Mouse (Mus musculus): Measurements from ENCODE around the gene Rnf133.

The Rnf133 gene
- long read RNA-seq, experiment 1 = 0 reads
- long read RNA-seq, experiment 2 = 0 reads

DNA sequence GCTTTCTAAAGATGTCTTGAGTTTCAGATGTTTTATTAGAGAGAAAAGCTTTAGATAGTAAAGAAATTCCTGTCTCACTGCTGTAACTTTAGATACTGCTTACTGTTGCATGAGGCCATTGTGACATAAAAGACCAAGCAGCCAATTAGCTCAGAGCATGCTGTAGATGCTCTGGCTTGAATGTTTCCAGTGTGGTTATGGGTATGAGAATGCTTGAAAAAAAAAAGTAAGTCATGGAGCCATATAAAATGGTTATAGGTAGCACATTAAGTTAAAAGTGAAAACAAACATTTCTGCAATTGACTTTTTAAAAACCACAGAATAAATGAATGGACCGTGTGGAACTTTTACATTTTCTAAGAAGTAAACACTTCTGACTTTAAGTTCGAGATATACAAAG is at the start of gene Rnf133:
Rnf133 (minus strand) TSS at position 101 of the 400 bp plus-strand sequence.
- intact Hi-C loops (cut with DNase I) = no loop called here

DNA sequence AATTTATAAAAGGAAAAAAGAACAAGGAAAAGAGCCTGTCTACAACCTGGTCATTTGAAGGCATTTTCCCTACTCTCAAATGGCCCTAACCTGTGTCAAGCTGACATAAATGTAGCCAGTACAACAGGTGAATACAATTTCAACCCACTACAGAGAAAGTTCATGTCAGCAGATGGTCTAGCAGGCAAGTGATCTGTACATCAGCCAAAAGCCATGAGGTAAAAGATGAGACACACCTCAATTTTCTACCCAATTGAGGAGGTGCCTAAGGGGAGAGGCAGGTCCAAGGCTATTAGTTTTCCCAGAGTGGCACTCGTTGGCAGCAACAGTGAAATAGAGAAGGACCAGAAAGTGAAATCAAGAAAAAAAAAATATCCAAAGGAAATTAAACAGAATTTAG is 28.1 kb upstream of the Rnf133 start:
- intact Hi-C loops (cut with DNase I) = no loop called here

DNA sequence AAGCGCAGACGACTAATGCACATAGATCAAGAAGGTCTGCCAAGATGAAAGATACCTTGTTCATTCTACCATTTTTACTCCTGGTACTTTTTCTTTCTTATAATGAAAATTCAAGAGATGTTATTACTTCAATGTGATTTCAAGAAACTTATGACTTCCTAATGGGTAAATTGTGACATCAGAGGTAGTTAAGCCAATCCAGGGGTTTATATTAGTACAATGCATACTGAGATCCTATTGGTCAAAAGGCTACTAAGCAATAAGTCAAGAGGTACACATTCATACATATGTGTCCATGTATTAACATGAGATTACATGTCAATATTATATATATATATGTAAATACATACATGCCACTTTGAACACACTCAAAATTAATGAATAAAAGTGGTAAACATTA is 4.9 kb upstream of the Rnf133 start, which contains the start of gene Rnf148:
Rnf148 (minus strand) TSS at position 101 of the 400 bp plus-strand sequence.
- intact Hi-C loops (cut with DNase I) = no loop called here

DNA sequence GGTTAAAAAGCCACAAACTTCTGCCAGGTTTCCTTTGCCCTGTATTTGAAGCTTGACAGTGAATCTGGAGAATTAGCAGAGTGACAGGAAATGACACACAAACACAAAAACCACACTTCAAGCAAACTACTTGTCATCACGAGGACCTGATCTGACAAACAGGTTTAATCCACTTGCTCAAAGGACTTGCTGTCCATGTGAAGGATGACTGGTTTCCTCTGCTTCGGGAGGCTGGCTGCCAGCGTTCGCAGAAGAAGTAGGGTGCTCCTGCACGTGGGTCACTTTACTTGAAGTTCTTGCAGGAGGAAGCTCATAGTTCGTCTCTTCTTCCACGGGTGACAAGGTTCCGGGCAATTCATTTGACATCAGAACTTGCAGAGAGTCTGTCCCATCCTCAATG is 1.4 kb downstream of the Rnf133 start:
- intact Hi-C loops (cut with DNase I) = no loop called here

DNA sequence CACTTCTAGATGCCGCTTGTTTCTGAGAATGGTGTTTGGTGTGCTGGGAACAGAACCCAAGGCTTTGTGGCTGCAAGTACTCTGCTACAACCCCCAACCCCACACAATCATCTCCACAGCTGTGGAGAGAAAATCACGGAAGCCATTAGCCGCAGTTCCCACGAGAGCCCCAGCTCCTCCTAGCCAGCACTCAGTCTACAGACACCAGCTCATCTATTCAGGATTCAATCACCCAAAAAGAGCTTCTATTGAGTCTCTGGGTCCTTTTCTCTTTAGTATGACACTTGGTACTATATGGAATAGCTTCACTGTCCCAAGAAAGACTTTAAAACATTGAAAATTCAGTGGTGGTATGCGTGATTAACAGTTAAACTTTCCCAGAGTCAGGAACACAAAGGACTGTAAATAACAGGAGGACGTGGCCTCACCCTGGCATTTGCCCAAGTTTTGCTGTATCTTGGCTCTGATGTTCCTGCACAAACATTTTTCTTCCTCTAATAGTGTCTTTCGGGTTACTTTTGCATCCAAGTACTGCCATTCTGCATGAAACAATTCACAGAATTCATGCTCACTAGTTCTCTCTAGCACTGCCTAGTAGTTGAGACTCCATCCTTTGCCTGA is 2.4 kb downstream of the Rnf133 start:
- intact Hi-C loops (cut with DNase I) = no loop called here

DNA sequence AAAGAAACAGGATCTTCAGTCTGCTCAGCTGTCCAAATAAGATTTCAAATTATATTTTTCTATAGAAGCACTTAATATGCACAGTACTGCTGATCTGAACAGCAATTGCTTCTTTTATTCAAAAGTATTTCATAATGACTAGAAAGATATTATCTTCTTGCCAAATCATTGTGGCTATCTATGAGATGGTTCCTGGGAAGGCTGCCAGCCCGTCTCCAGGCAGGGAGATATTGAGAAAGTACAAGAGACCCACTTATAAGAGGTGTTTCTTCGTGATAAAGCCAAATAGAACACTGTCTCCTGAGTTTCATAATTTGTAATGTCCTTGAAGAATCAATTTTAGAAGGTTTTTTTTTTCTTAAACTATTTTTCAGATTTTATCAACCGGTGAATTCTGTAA is 13.0 kb downstream of the Rnf133 start:
- intact Hi-C loops (cut with DNase I) = no loop called here

DNA sequence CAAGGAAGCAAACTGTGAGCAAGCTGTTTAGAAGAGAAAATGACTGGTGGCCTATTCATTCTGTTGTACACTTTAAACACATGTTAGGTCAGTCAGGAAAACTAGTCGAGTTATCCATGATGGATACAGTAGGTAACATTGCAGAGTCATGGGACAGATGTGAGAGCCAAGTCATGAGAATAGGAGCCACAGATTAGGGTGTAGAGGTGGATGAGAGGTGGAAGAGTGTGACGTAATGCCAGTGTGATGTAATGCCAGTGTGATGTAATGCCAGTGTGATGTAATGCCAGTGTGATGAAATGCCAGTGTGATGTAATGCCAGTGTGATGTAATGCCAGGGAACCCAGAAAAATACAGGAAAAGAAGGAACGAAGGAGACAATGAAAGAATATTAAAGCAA is 14.9 kb downstream of the Rnf133 start:
- intact Hi-C loops (cut with DNase I) = no loop called here

DNA sequence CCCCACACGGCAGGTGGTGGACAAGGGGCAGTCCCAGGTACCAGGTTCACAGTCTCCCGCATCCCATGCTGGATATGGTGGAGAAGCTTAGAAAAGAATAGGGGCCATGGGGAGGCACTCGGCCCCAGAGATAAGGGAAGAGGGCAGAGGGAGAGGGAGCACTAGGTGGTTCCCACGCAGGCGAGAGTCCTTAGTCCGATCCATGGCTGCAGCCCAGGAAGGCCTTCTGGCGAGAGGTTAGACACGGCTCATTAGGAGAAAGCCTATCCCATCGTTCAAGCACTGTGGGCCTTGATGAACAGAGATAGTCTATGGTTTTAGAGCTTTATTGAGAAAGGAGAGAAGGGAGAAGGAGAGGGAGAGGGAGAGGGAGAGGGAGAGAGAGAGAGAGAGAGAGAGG is 16.1 kb downstream of the Rnf133 start:
- intact Hi-C loops (cut with DNase I) = no loop called here

DNA sequence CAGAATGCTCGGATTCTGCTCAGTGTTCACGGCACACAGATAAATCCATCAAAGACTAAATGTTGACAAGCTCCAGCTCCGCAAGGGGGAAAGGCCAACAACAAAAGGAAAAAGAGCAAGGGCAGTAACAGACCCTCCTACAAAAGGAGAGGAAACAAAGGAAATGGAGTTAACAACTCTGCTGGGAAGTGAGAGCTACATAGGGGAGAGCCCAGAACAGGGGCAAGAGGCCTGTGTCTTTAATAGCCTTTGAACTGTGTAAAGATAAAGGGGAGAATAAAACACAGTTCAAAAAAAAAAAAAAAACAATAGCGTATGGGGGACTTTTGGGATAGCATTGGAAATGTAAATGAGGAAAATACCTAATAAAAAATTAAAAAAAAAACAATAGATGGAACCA is 19.6 kb downstream of the Rnf133 start:
- intact Hi-C loops (cut with DNase I) = no loop called here

All from adrenal gland (tissue).